Mouse (Mus musculus) megakaryocyte-erythroid progenitor cell, adult 5-6 weeks (primary cell): ENCODE data around the gene Pltp. TPM values are rescaled to one million over a fixed set of nuclear protein-coding genes. Genes with fewer than 3 reads are reported as not detected.
"Not testable (repeated sequence)": the region's sequence is repeated elsewhere in the genome, so short reads cannot be mapped to it uniquely, and the experiment has no call there.

Source experiments
- ATAC-seq: replicated peaks from 2 replicates; pipeline ENCODE4 v1.8.0; 2016; ENCODE audit warnings: mild to moderate bottlenecking, inconsistent platforms; ENCODE audit not compliant: severe bottlenecking, poor library complexity, low FRiP score, low TSS enrichment
- total RNA-seq, 2 experiments: library from RNA; stranded (forward) in 1 of 2; stranded (reverse) in 1 of 2; fragments of 200-1000, 215-1000 nt in 1 of 2; fragments of >200 nt in 1 of 2; fragmentation: Nextera tagmentation in 1 of 2; gene quantifications; 2 replicates each; pipeline ENCODE4 v1.2.3; 2014 to 2017

Gene Pltp
- total RNA-seq, 2 experiments from 2014 or later, result not detected

GRCm38 (mm10) chr2:164857842-164858553 is 487 bp upstream of the Pltp start:
- no peak for ATAC-seq

- 0 out of 2 replicates have a peak, but pooled peaks have one; percentile 9 for ATAC-seq
Measured at GRCm38 (mm10) chr2:164856309-164857100, 1.0 kb downstream of the Pltp start.

GRCm38 (mm10) chr2:164855572-164855971 is 1.9 kb downstream of the Pltp start:
- not testable (repeated sequence) for ATAC-seq

- no peak for ATAC-seq
Measured at GRCm38 (mm10) chr2:164850061-164850460, 7.5 kb downstream of the Pltp start.

GRCm38 (mm10) chr2:164845782-164846181 is 11.7 kb downstream of the Pltp start:
- no peak for ATAC-seq

GRCm38 (mm10) chr2:164835164-164835563 is 22.3 kb downstream of the Pltp start:
- ATAC-seq, result no peak

GRCm38 (mm10) chr2:164834531-164834930 is 23.0 kb downstream of the Pltp start:
- no peak for ATAC-seq

- peak; percentile 62 for ATAC-seq
Measured at GRCm38 (mm10) chr2:164833314-164833959, 24.1 kb downstream of the Pltp start, which contains the start of gene Neurl2. Gene Neurl2 (minus strand): TSS chr2:164833456.

GRCm38 (mm10) chr2:164832748-164833301 is 24.7 kb downstream of the Pltp start, which contains the start of gene Ctsa:
Gene Ctsa (plus strand): TSS chr2:164832873.
- ATAC-seq, result peak; percentile 83

GRCm38 (mm10) chr2:164832032-164832747 is 25.3 kb downstream of the Pltp start:
- no peak for ATAC-seq

- ATAC-seq, result no peak
Measured at GRCm38 (mm10) chr2:164831029-164831428, 26.5 kb downstream of the Pltp start.

GRCm38 (mm10) chr2:164829090-164829489 is 28.4 kb downstream of the Pltp start:
- ATAC-seq, result no peak

GRCm38 (mm10) chr2:164828437-164828836 is 29.1 kb downstream of the Pltp start, which contains the start of gene Spata25:
Gene Spata25 (minus strand): TSS chr2:164828537.
- ATAC-seq, result no peak

GRCm38 (mm10) chr2:164827146-164827850 is 30.2 kb downstream of the Pltp start:
- 0 out of 2 replicates have a peak, but pooled peaks have one; percentile 11 for ATAC-seq

- ATAC-seq, result no peak
Measured at GRCm38 (mm10) chr2:164825521-164825920, 32.0 kb downstream of the Pltp start.

- no peak for ATAC-seq
Measured at GRCm38 (mm10) chr2:164823969-164824368, 33.5 kb downstream of the Pltp start.

- peak; percentile 65 for ATAC-seq
Measured at GRCm38 (mm10) chr2:164823181-164823585, 34.3 kb downstream of the Pltp start.

- ATAC-seq, result peak; percentile 96
Measured at GRCm38 (mm10) chr2:164822636-164823165, 34.8 kb downstream of the Pltp start, which contains the start of gene Zswim1. Gene Zswim1 (plus strand): TSS chr2:164822686.
